Comparison of ENCODE assay signal across 31 mouse cellular contexts in the genomic region with DNA sequence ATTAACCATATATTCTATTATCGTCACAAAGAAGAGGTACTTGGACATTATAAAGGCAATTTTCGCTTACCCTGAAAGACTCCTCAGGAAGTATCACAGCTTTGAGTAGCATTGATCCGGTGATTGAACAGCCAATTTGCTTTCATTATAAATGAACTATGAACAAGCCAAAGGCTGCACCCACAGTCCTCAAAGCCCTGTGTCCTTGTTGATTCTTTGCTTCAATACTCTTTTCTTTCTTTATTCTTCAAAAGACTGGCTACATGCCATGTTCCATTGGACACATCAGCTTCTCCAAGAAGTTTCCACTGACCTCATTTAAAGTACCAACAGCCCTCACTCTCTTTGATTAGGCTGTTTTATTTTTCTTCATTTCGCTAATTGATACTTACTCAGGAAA.
DNase-seq lines count a peak whose midpoint lies in the region; ATAC-seq and TF ChIP-seq lines count a peak whose summit lies in the region.
"Had no signal": no experiment of that assay in that cellular context is flagged by ENCODE, and none has a peak within 500 bp of the region (broad histone marks: within the 10 kb centered on the region; RNA-seq: fewer than 3 reads in every experiment).

No protein-coding gene starts in this region.

- peaks cover 2% of the 10 kb centered on the region; the same call in 1 of the 2 replicates for H3K4me1 ChIP-seq in forebrain, embryonic 11.5 days (replicated peaks; ENCODE audit: control insufficient read depth, insufficient read depth, low read length)
- no peaks in the 10 kb centered on the region for H3K4me1 ChIP-seq in forebrain, embryonic 10.5 days
- no peaks in the 10 kb centered on the region for H3K4me1 ChIP-seq in forebrain, embryonic 12.5 days
- H3K4me1 ChIP-seq in forebrain, postnatal 0 days (ENCODE audit: insufficient read depth) = no peaks in the 10 kb centered on the region
- no peaks in the 10 kb centered on the region for H3K4me1 ChIP-seq in kidney, embryonic 15.5 days
- H3K4me1 ChIP-seq: heart, embryonic 12.5 days; hindbrain, embryonic 15.5 days; limb, embryonic 12.5 days; liver, embryonic 15.5 days; midbrain, embryonic 10.5 days; midbrain, embryonic 15.5 days; neural tube, embryonic 15.5 days had no signal

- H3K4me2 ChIP-seq in forebrain, embryonic 11.5 days (ENCODE audit: low read depth, low read length, severe bottlenecking) = no peak overlapping the region
- H3K4me2 ChIP-seq in forebrain, embryonic 12.5 days = no peak overlapping the region
- no peak overlapping the region for H3K4me2 ChIP-seq in forebrain, postnatal 0 days (ENCODE audit: low read depth)
- no peak overlapping the region for H3K4me2 ChIP-seq in kidney, embryonic 15.5 days
- H3K4me2 ChIP-seq: heart, embryonic 12.5 days; hindbrain, embryonic 15.5 days; limb, embryonic 12.5 days; liver, embryonic 15.5 days; lung, embryonic 14.5 days; midbrain, embryonic 15.5 days; neural tube, embryonic 15.5 days had no signal

- no peak for TF ChIP-seq CTCF in forebrain, postnatal 0 days (IDR thresholded peaks at IDR 0.05; ENCODE audit: low read depth)

- no peak overlapping the region for H3K4me3 ChIP-seq in forebrain, embryonic 11.5 days (ENCODE audit: low read depth, low read length)
- no peak overlapping the region for H3K4me3 ChIP-seq in forebrain, embryonic 10.5 days
- no peak overlapping the region for H3K4me3 ChIP-seq in forebrain, embryonic 12.5 days (replicated peaks)
- H3K4me3 ChIP-seq in forebrain, postnatal 0 days (ENCODE audit: low read depth, low read length) = no peak overlapping the region
- no peak overlapping the region for H3K4me3 ChIP-seq in kidney, embryonic 15.5 days (replicated peaks)
- H3K4me3 ChIP-seq: heart, embryonic 12.5 days; hindbrain, embryonic 15.5 days; limb, embryonic 12.5 days; liver, embryonic 15.5 days; midbrain, embryonic 10.5 days; midbrain, embryonic 15.5 days; neural tube, embryonic 15.5 days had no signal

- no peaks in the 10 kb centered on the region for H3K9me3 ChIP-seq in forebrain, embryonic 11.5 days (ENCODE audit: control insufficient read depth, low read length)
- no peaks in the 10 kb centered on the region for H3K9me3 ChIP-seq in forebrain, embryonic 10.5 days
- H3K9me3 ChIP-seq in forebrain, embryonic 12.5 days = no peaks in the 10 kb centered on the region
- no peaks in the 10 kb centered on the region for H3K9me3 ChIP-seq in forebrain, postnatal 0 days (ENCODE audit: low read length)
- H3K9me3 ChIP-seq in kidney, embryonic 15.5 days (replicated peaks) = no peaks in the 10 kb centered on the region
- H3K9me3 ChIP-seq: heart, embryonic 12.5 days; hindbrain, embryonic 15.5 days; limb, embryonic 12.5 days; liver, embryonic 15.5 days; midbrain, embryonic 10.5 days; midbrain, embryonic 15.5 days; neural tube, embryonic 15.5 days had no signal

- no peak for DNase-seq in forebrain, embryonic 11.5 days (ENCODE audit: low spot score)
- no peak for DNase-seq in forebrain, embryonic 10.5 days (ENCODE audit: extremely low spot score, low spot score)
- peak; percentile 7 for DNase-seq in left cerebral cortex, adult 11 months (ENCODE audit: low spot score)
- no peak for DNase-seq in left cerebral cortex, adult 18-20 months (ENCODE audit: low spot score in 2 of 2)
- peak; percentile 13 for DNase-seq in forebrain, postnatal 0 days
- DNase-seq: adrenal gland, postnatal 10 days; cerebellum, adult 11 months; cerebellum, adult 9-10 months; cerebellum, postnatal 36 days; gastrocnemius, postnatal 36 days; heart, adult 18-20 months; kidney, adult 18-20 months; kidney, postnatal 36 days; layer of hippocampus, adult 9-11 months; lung, embryonic 14.5 days; lung, postnatal 14 days; retina, postnatal 1 day; spleen, adult 18-20 months; thymus, postnatal 14 days had no signal

- 36% methylated on average over 4 of the region's 4 CpGs for WGBS in forebrain, embryonic 11.5 days
- WGBS in forebrain, embryonic 10.5 days = 65% methylated on average over 4 of the region's 4 CpGs
- 35% methylated on average over 4 of the region's 4 CpGs for WGBS in forebrain, embryonic 12.5 days
- WGBS in forebrain, postnatal 0 days = 17% methylated on average over 4 of the region's 4 CpGs
- WGBS in kidney, embryonic 15.5 days = 91% methylated on average over 4 of the region's 4 CpGs

- ATAC-seq in forebrain, embryonic 11.5 days (replicated peaks; ENCODE audit: low FRiP score) = peak; percentile 63
- ATAC-seq in forebrain, embryonic 12.5 days (ENCODE audit: low FRiP score) = peak; percentile 64; the same call in 1 of the 2 replicates
- no peak for ATAC-seq in forebrain, postnatal 0 days
- ATAC-seq in kidney, embryonic 15.5 days (replicated peaks; ENCODE audit: low FRiP score) = no peak
- ATAC-seq: inflammation-experienced regulatory T-cells, adult 6 months; midbrain, embryonic 15.5 days; Patski had no signal

- H3K9ac ChIP-seq in forebrain, embryonic 11.5 days (ENCODE audit: low read length) = no peak overlapping the region
- no peak overlapping the region for H3K9ac ChIP-seq in forebrain, embryonic 12.5 days
- no peak overlapping the region for H3K9ac ChIP-seq in forebrain, postnatal 0 days
- no peak overlapping the region for H3K9ac ChIP-seq in kidney, embryonic 15.5 days
- H3K9ac ChIP-seq: heart, embryonic 12.5 days; hindbrain, embryonic 15.5 days; limb, embryonic 12.5 days; liver, embryonic 15.5 days; lung, embryonic 14.5 days; midbrain, embryonic 15.5 days; neural tube, embryonic 15.5 days had no signal

- H3K27me3 ChIP-seq in forebrain, embryonic 11.5 days (ENCODE audit: control insufficient read depth, insufficient read depth, low read length) = no peaks in the 10 kb centered on the region
- no peaks in the 10 kb centered on the region for H3K27me3 ChIP-seq in forebrain, embryonic 10.5 days (ENCODE audit: poor library complexity, severe bottlenecking)
- no peaks in the 10 kb centered on the region for H3K27me3 ChIP-seq in forebrain, embryonic 12.5 days
- no peaks in the 10 kb centered on the region for H3K27me3 ChIP-seq in forebrain, postnatal 0 days (ENCODE audit: insufficient read depth, low read length)
- no peaks in the 10 kb centered on the region for H3K27me3 ChIP-seq in kidney, embryonic 15.5 days
- H3K27me3 ChIP-seq: CH12.LX; heart, embryonic 12.5 days; hindbrain, embryonic 15.5 days; limb, embryonic 12.5 days; liver, embryonic 15.5 days; midbrain, embryonic 15.5 days; neural tube, embryonic 15.5 days; Patski had no signal

- H3K27ac ChIP-seq in forebrain, embryonic 11.5 days (ENCODE audit: low read depth, low read length) = no peak overlapping the region
- no peak overlapping the region for H3K27ac ChIP-seq in forebrain, embryonic 10.5 days
- no peak overlapping the region for H3K27ac ChIP-seq in forebrain, embryonic 12.5 days
- no peak overlapping the region for H3K27ac ChIP-seq in forebrain, postnatal 0 days (ENCODE audit: low read depth, low read length)
- H3K27ac ChIP-seq in kidney, embryonic 15.5 days = no peak overlapping the region
- H3K27ac ChIP-seq: hindbrain, embryonic 15.5 days; limb, embryonic 12.5 days; liver, embryonic 15.5 days; midbrain, embryonic 10.5 days; midbrain, embryonic 15.5 days; neural tube, embryonic 15.5 days had no signal

- no peaks in the 10 kb centered on the region for H3K36me3 ChIP-seq in forebrain, embryonic 11.5 days (ENCODE audit: control insufficient read depth, insufficient read depth, low read length)
- H3K36me3 ChIP-seq in forebrain, embryonic 10.5 days (replicated peaks) = no peaks in the 10 kb centered on the region
- H3K36me3 ChIP-seq in forebrain, embryonic 12.5 days (replicated peaks) = no peaks in the 10 kb centered on the region
- H3K36me3 ChIP-seq in forebrain, postnatal 0 days (ENCODE audit: insufficient read depth) = no peaks in the 10 kb centered on the region
- H3K36me3 ChIP-seq in kidney, embryonic 15.5 days = no peaks in the 10 kb centered on the region
- H3K36me3 ChIP-seq: heart, embryonic 12.5 days; hindbrain, embryonic 15.5 days; limb, embryonic 12.5 days; liver, embryonic 15.5 days; midbrain, embryonic 10.5 days; midbrain, embryonic 15.5 days; neural tube, embryonic 15.5 days had no signal

Comparison
In these comparisons a context has a peak if more than half of its experiments do, and no peak if none do; other contexts are left out.
1. ATAC-seq: peak in forebrain, embryonic 11.5 days (single experiment) and forebrain, embryonic 12.5 days (single experiment); none in forebrain, postnatal 0 days (single experiment) and kidney, embryonic 15.5 days (single experiment).
2. DNase-seq: peak in left cerebral cortex, adult 11 months (single experiment) and forebrain, postnatal 0 days (single experiment); none in forebrain, embryonic 11.5 days (single experiment), forebrain, embryonic 10.5 days (single experiment) and left cerebral cortex, adult 18-20 months (0 of 2).